Mouse (Mus musculus) forebrain, embryonic 13.5 days (tissue): ENCODE data around the gene Gm9745. TPM values are rescaled to one million over a fixed set of nuclear protein-coding genes. Genes with fewer than 3 reads are reported as not detected.
"Not testable (repeated sequence)": the region's sequence is repeated elsewhere in the genome, so short reads cannot be mapped to it uniquely, and the experiment has no call there.

Experiments
- ATAC-seq: fragments of 200-750 bp; cut with Nextera tagmentation; 2 replicates; pipeline ENCODE4 v1.8.0; 2017
- H3K27ac ChIP-seq: fragments of 300-500 bp; sonication (generic); 2 replicates; pipeline ENCODE4 v1.5.1; 2015; ENCODE audit warnings: inconsistent platforms, mild to moderate bottlenecking, moderate library complexity
- H3K27me3 ChIP-seq: fragments of 300-500 bp; sonication (generic); 2 replicates; pipeline ENCODE4 v1.6.1; 2015; ENCODE audit warnings: mild to moderate bottlenecking, inconsistent platforms
- H3K36me3 ChIP-seq: fragments of 300-500 bp; sonication (generic); 2 replicates; pipeline ENCODE4 v1.6.1; 2015; ENCODE audit warnings: mild to moderate bottlenecking, inconsistent platforms; ENCODE audit not compliant: poor library complexity, severe bottlenecking
- H3K4me1 ChIP-seq: fragments of 300-500 bp; sonication (generic); 2 replicates; pipeline ENCODE4 v1.6.1; 2015; ENCODE audit warnings: inconsistent platforms
- H3K4me2 ChIP-seq: fragments of 300-500 bp; sonication (generic); 2 replicates; pipeline ENCODE4 v1.6.1; 2015; ENCODE audit warnings: inconsistent platforms, mild to moderate bottlenecking, moderate library complexity
- H3K4me3 ChIP-seq: fragments of 300-500 bp; sonication (generic); 2 replicates; pipeline ENCODE4 v1.5.1; 2015; ENCODE audit warnings: mild to moderate bottlenecking, inconsistent platforms
- H3K9ac ChIP-seq: fragments of 300-500 bp; sonication (generic); 2 replicates; pipeline ENCODE4 v1.6.1; 2015; ENCODE audit warnings: mild to moderate bottlenecking, inconsistent platforms
- H3K9me3 ChIP-seq: fragments of 300-500 bp; sonication (generic); replicated peaks from 2 replicates; pipeline ENCODE4 v1.6.1; 2016; ENCODE audit warnings: inconsistent platforms
- WGBS: fragments of 180-500 bp; shearing (Covaris S2); methylation state at CpG from one replicate; pipeline ENCODE4 v1.1.7; 2015; 5-methylcytosine and 5-hydroxymethylcytosine counted together
- polyA plus RNA-seq: library from polyadenylated mRNA; unstranded; fragments of >200 nt; fragmentation: Nextera tagmentation; extraction: Ambion mirVana; gene quantifications from 2 replicates; pipeline ENCODE4 v1.2.1, GENCODE M21; 2015

The Gm9745 gene
- polyA plus RNA-seq, 1 experiment from 2014 or later: not detected

- 70% methylated on average over 1 of the region's 5 CpGs for WGBS
- H3K4me1 ChIP-seq, H3K36me3 ChIP-seq, H3K9ac ChIP-seq, H3K9me3 ChIP-seq, ATAC-seq, H3K27me3 ChIP-seq, H3K4me2 ChIP-seq, H3K27ac ChIP-seq, H3K4me3 ChIP-seq: not testable (repeated sequence)
These were observed 11.0 kb upstream of the Gm9745 start for GRCm38 (mm10) chr13:8959058-8959457.

GRCm38 (mm10) chr13:8956873-8957272 is 8.8 kb upstream of the Gm9745 start:
- H3K4me1 ChIP-seq, H3K9me3 ChIP-seq, H3K27me3 ChIP-seq, H3K27ac ChIP-seq, H3K9ac ChIP-seq, H3K36me3 ChIP-seq, H3K4me2 ChIP-seq, H3K4me3 ChIP-seq: not testable (repeated sequence)
- 0 out of 2 replicates have a peak, but pooled peaks have one; percentile 16 for ATAC-seq
- WGBS: no CpG with 5 or more reads among the region's 5 CpGs

DNA sequence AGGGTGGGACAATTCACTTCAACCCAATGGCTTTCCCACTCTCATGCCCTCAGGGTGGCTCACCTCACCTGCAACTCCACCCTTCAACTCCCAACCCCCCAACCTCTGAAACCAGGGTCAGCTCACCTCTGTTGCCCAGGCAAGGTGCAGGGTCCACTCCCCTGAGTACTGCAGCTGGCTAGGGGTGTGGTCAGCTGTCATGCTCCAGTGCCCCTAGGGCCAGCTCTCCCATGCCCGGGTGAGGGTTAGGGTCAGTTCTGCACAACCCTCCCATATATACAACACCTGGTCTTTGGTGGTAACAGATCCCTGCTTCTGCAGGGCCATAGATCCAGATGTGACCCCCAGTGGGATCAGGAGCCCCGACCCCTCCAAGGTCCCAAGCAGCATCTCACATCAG is 7.1 kb upstream of the Gm9745 start:
- 83% methylated on average over 2 of the region's 2 CpGs for WGBS

DNA sequence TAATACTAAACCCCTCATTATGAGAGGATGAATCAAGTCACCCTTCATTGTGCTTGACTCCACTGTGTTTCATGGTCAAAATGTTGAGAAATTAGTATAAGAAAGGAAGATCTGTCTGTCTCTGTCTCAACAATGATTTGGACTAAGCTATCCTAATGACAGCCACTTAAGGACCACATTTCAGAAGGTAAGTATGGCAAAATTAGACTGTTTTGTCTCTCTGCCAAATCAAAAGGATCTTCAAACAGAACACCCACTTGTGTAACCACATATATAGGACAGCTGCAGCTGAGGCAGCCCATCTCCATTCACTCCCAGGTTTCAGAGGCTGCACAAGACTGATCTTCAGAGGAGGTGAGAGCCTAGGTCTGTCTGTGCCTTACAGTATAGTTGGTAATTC is 4.5 kb upstream of the Gm9745 start, which contains the start of gene Idi2:
Gene Idi2, plus strand, starts transcription at position 301 of the 400 bp plus-strand sequence.
- H3K4me3 ChIP-seq, H3K4me2 ChIP-seq, H3K27ac ChIP-seq, H3K4me1 ChIP-seq, H3K36me3 ChIP-seq, H3K9ac ChIP-seq, H3K9me3 ChIP-seq, ATAC-seq, H3K27me3 ChIP-seq: not testable (repeated sequence)

More for the DNA sequence above, 7.1 kb upstream of the Gm9745 start:
- H3K4me2 ChIP-seq, H3K4me1 ChIP-seq, H3K36me3 ChIP-seq, H3K9me3 ChIP-seq, H3K27me3 ChIP-seq, H3K27ac ChIP-seq, H3K9ac ChIP-seq, H3K4me3 ChIP-seq: not testable (repeated sequence)
- 0 out of 2 replicates have a peak, but pooled peaks have one; percentile 16 for ATAC-seq

DNA sequence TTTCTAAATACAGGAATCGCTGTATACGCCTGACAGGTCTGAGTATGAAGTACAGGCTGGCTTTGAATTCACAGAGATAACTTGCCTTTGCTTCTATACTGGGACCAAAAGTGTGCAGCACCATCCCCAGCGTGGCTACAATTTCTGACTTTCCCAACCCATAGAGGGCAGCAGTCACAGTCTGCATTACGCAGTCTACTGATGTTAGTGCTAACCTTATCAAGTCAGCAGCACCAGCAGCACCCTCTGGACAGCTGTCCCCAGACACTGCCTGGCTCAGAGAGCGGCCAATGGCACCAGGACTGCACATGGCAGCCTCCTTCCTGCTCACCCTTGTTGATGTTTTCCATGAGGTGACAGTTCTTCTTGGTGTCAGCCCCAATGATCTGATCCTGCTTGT is 4.2 kb downstream of the Gm9745 start:
- H3K9me3 ChIP-seq, H3K27me3 ChIP-seq, H3K9ac ChIP-seq, H3K4me1 ChIP-seq, H3K4me3 ChIP-seq, H3K4me2 ChIP-seq, H3K27ac ChIP-seq, H3K36me3 ChIP-seq, ATAC-seq: not testable (repeated sequence)
- no CpG with 5 or more reads among the region's 5 CpGs for whole genome bisulfite sequencing

DNA sequence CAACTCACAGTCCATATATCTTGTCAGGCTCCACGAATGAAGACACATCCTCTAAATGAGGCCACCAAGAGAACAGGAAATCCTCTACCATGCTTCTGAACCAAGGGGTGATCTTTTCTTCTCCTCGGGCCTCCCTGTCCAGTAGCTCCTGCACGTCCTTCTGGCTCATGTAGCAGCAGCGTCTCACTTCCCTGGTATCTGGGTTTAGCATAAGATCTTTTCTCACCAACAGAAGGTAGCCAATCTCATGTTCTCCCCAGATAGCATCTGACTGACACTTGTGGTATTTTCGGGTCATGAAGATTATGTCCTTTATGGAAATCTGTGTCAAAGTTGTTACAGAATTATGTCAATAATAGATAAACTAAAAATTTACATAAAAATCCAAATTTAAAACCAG is 6.3 kb downstream of the Gm9745 start:
- 58% methylated on average over 1 of the region's 5 CpGs for WGBS

GRCm38 (mm10) chr13:8941110-8941509 is 6.9 kb downstream of the Gm9745 start:
- not testable (repeated sequence) for H3K9me3 ChIP-seq, ATAC-seq, H3K9ac ChIP-seq, H3K36me3 ChIP-seq, H3K4me2 ChIP-seq, H3K27ac ChIP-seq, H3K4me1 ChIP-seq, H3K27me3 ChIP-seq, H3K4me3 ChIP-seq
- 95% methylated on average over 4 of the region's 4 CpGs for WGBS

More for the DNA sequence above, 6.3 kb downstream of the Gm9745 start:
- H3K27me3 ChIP-seq, H3K4me2 ChIP-seq, H3K36me3 ChIP-seq, H3K27ac ChIP-seq, ATAC-seq, H3K9me3 ChIP-seq, H3K4me3 ChIP-seq, H3K4me1 ChIP-seq, H3K9ac ChIP-seq: not testable (repeated sequence)

DNA sequence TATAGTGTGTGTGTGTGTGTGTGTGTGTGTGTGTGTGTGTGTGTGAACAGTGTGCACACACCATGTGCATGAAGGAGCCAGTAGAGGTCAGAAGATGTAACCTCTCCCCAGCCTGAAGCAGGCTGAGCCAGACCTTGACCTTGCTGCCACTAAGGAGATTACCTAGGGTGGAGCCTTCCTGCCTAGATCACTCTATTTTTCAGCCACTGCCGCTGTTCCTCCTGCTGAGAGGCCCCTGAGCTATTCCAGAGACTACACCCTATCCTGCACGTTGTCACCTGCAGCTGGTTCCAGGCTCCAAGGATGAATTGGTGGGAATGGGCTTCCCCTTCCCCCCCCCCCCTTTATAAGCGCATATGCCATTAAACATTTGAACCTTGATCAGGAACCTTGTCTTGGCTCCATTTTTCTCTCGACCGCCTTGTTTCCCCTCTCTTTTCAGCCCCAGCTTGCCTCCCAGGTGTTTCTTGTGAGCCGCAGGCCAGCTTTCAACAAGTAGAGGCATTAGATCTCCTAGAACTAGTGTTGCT is 10.4 kb downstream of the Gm9745 start:
- not testable (repeated sequence) for H3K4me1 ChIP-seq

GRCm38 (mm10) chr13:8933499-8933898 is 14.5 kb downstream of the Gm9745 start:
- no peaks in the 10 kb centered on the region for H3K9me3 ChIP-seq
- H3K4me1 ChIP-seq: no peaks in the 10 kb centered on the region
- no peaks in the 10 kb centered on the region for H3K36me3 ChIP-seq
- H3K27me3 ChIP-seq: no peaks in the 10 kb centered on the region
- H3K4me3 ChIP-seq: no peak overlapping the region
- WGBS: 56% methylated on average over 2 of the region's 2 CpGs
- H3K4me2 ChIP-seq: no peak overlapping the region
- H3K27ac ChIP-seq: no peak overlapping the region
- H3K9ac ChIP-seq: no peak overlapping the region
- no peak for ATAC-seq

More for the DNA sequence above, 10.4 kb downstream of the Gm9745 start:
- WGBS: 79% methylated on average over 6 of the region's 6 CpGs
- H3K9me3 ChIP-seq, H3K27ac ChIP-seq, H3K27me3 ChIP-seq, H3K4me2 ChIP-seq, ATAC-seq, H3K4me3 ChIP-seq, H3K9ac ChIP-seq, H3K36me3 ChIP-seq: not testable (repeated sequence)

DNA sequence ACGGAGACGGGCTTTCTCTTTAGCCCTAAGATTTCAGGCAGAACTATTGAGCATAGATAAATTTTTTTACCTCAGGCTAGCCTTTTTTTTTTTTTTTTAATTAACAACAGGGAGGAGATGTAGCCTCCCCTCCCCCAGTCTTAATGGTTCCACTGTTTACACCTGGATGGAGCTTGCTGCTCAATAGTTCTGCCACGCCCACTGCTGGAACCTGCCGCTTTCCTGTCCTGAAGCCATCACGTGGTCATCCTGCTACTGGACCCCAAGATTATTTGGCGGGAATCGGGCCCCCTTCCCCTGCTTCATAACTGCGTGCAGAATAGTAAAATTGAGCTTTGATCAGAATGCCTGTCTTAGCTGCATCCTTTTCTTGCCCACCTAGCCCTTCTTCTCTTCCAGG is 34.1 kb downstream of the Gm9745 start:
- not testable (repeated sequence) for H3K27me3 ChIP-seq, H3K4me3 ChIP-seq, H3K9ac ChIP-seq, H3K4me1 ChIP-seq, H3K9me3 ChIP-seq, H3K36me3 ChIP-seq, H3K27ac ChIP-seq, ATAC-seq, H3K4me2 ChIP-seq
- 89% methylated on average over 8 of the region's 8 CpGs for WGBS

DNA sequence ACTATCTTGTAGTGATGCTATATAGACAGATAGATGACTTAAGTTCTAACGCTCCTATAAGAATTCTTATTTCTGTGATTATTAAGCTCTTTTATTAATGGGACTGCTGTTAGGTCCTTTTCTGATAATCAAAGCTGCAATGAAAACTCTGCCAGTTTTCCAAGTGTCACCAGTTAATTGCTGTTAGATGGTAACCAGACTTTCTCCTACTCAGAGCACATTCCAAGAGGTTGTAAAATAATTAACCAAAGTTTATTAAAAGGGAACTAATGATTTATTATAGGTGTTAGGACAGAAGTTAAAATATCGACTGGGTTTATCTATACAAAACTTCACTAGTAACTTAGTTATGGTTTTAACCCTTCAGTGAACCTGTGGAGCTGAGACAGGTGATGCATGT is 42.0 kb downstream of the Gm9745 start:
- ATAC-seq, H3K4me1 ChIP-seq, H3K27ac ChIP-seq, H3K36me3 ChIP-seq, H3K9ac ChIP-seq, H3K4me3 ChIP-seq, H3K4me2 ChIP-seq, H3K27me3 ChIP-seq, H3K9me3 ChIP-seq: not testable (repeated sequence)
- 90% methylated on average over 2 of the region's 2 CpGs for WGBS
